Mouse (Mus musculus): ENCODE data around the gene Ybey. TPM values are rescaled to one million over a fixed set of nuclear protein-coding genes. Genes with fewer than 3 reads are reported as not detected.

Gene Ybey
- total and polyA plus RNA-seq, 2 experiments from 2014 or later = 4.6 to 6.9 TPM

DNA sequence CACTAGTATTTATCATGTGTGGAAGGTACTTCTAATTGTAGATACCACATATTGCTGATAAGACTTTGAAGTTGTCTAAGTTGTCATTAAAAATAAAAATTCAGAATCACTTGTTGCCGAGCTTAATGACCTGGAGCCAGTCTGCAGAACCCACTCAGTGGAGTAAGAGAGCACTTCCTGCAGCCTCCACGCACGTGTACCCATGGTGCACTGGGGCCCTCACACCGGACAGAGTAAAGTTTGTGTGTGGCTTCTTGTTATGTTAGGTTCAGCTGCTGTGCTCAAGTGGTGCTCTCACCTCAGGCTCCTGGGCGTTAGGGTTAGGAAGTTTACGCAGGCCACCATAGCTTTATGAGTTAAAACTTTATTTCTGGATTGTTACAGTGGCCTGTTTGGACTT lies 26.6 kb upstream of the Ybey start:
- ATAC-seq (no peak), DNase-seq (no peak)
- Histone ChIP-seq H3K27me3 (ENCODE audit: insufficient read depth, low read length) (no peaks in the 10 kb centered on the region), H3K9me3 (ENCODE audit: low read length) (no peaks in the 10 kb centered on the region), H3K4me2 (ENCODE audit: low read depth) (no peak overlapping the region), H3K4me3 (ENCODE audit: low read depth, low read length) (no peak overlapping the region), H3K4me1 (ENCODE audit: insufficient read depth) (no peaks in the 10 kb centered on the region), H3K27ac (ENCODE audit: low read depth, low read length) (no peak overlapping the region), H3K9ac (no peak overlapping the region), H3K36me3 (ENCODE audit: insufficient read depth) (peaks cover 84% of the 10 kb centered on the region)
- 93% methylated on average over 6 of the region's 6 CpGs for WGBS
- TF ChIP-seq CTCF (IDR thresholded peaks at IDR 0.05; ENCODE audit: low read depth) = no peak

DNA sequence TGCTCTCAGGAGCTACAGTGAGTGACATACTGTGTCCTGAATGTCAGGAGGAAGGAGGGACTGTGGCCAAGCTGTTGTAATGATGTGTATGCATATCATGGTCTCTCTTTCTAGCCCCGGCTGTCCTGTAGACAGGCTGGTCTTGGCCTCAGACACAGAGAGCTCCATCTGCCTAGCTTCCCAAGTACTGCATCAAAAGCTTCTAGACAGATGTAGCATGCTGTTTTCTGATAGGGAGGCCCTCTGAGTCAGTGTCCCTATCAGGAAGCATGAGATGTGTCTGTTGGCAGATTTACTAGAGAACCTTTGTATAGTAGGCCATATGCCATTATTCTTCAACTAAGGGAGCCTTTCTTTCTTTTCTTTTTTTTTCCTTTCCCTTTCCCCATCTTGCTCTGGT lies 24.6 kb upstream of the Ybey start:
- ATAC-seq (no peak), DNase-seq (no peak)
- Histone ChIP-seq H3K4me3 (ENCODE audit: low read depth, low read length) (no peak overlapping the region), H3K9ac (no peak overlapping the region), H3K4me1 (ENCODE audit: insufficient read depth) (no peaks in the 10 kb centered on the region), H3K36me3 (ENCODE audit: insufficient read depth) (peaks cover 88% of the 10 kb centered on the region), H3K9me3 (ENCODE audit: low read length) (no peaks in the 10 kb centered on the region), H3K4me2 (ENCODE audit: low read depth) (no peak overlapping the region), H3K27ac (ENCODE audit: low read depth, low read length) (no peak overlapping the region), H3K27me3 (ENCODE audit: insufficient read depth, low read length) (no peaks in the 10 kb centered on the region)
- 91% methylated on average over 1 of the region's 1 CpGs for WGBS
- no peak for TF ChIP-seq CTCF (IDR thresholded peaks at IDR 0.05; ENCODE audit: low read depth)

DNA sequence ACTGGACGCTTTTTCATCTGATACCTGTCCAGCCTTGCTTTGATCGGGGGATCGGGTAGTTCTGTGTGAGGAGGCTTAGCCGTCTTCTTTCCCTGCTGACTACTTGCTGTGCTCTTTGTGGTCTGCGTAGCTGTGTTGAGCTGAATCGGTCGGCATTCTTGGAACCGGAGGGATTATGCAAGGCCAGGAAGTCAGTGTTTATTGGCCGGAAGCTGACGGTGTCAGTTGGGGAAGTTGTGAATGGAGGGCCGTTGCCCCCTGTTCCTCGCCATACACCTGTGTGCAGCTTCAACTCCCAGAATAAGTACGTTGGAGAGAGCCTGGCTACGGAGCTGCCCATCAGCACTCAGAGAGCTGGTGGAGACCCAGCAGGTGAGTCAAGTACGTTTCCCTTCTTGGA lies 20.3 kb upstream of the Ybey start:
- Histone ChIP-seq H3K27me3 (ENCODE audit: insufficient read depth, low read length) (no peaks in the 10 kb centered on the region), H3K27ac (ENCODE audit: low read depth, low read length) (no peak overlapping the region), H3K4me3 (ENCODE audit: low read depth, low read length) (no peak overlapping the region), H3K36me3 (ENCODE audit: insufficient read depth) (peaks cover 93% of the 10 kb centered on the region), H3K4me2 (ENCODE audit: low read depth) (no peak overlapping the region), H3K4me1 (ENCODE audit: insufficient read depth) (no peaks in the 10 kb centered on the region), H3K9ac (no peak overlapping the region), H3K9me3 (ENCODE audit: low read length) (no peaks in the 10 kb centered on the region)
- ATAC-seq (no peak), DNase-seq (no peak)
- WGBS = 93% methylated on average over 15 of the region's 15 CpGs
- no peak for TF ChIP-seq CTCF (IDR thresholded peaks at IDR 0.05; ENCODE audit: low read depth)

DNA sequence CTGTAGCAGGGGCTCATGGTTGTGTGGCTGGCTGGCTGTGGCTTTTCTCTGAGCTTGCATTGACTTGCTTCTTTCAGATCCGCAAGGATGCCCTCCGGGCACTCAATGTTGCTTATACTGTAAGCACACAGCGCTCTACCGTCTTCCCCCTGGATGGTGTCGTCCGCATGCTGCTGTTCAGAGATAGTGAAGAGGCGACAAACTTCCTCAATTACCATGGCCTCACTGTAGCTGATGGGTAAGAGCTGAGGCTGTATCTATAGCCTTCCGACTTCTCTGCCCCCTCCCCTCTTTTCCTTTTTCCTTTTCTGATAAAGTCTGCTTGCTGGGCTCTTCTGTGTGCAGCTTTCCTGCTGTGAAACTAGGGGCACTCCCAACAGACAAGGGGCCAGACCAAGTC lies 19.4 kb upstream of the Ybey start:
- Histone ChIP-seq H3K4me1 (ENCODE audit: insufficient read depth) (no peaks in the 10 kb centered on the region), H3K9ac (no peak overlapping the region), H3K4me2 (ENCODE audit: low read depth) (no peak overlapping the region), H3K27ac (ENCODE audit: low read depth, low read length) (no peak overlapping the region), H3K27me3 (ENCODE audit: insufficient read depth, low read length) (no peaks in the 10 kb centered on the region), H3K9me3 (ENCODE audit: low read length) (no peaks in the 10 kb centered on the region), H3K4me3 (ENCODE audit: low read depth, low read length) (no peak overlapping the region), H3K36me3 (ENCODE audit: insufficient read depth) (peaks cover 93% of the 10 kb centered on the region)
- 98% methylated on average over 8 of the region's 8 CpGs for WGBS
- DNase-seq = no peak
- no peak for TF ChIP-seq CTCF (IDR thresholded peaks at IDR 0.05; ENCODE audit: low read depth)
- ATAC-seq = no peak

DNA sequence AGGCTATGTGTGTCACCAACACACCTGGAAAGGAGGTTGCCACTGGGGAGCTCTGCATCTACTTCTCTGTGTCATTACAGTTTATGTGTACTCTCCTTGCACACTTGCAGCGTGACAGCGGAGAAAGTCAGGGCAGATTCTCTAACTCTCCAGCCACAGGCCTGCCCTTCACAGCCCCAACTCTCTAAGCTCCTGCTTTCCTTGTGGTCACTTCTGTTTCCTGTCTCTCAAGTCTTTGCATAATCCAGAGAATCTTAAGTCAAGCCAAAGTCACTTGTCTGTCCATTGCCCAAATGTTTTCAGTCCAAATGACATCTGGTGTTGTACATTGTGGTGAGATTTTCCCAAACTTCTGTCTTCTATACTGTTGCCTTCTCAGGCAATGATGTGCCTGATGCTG lies 17.4 kb upstream of the Ybey start:
- DNase-seq (no peak), ATAC-seq (no peak)
- peaks cover 95% of the 10 kb centered on the region for H3K36me3 ChIP-seq (ENCODE audit: insufficient read depth)
- WGBS = 93% methylated on average over 2 of the region's 2 CpGs
- no peaks in the 10 kb centered on the region for H3K27me3 ChIP-seq (ENCODE audit: insufficient read depth, low read length)
- no peak overlapping the region for H3K9ac ChIP-seq
- H3K9me3 ChIP-seq (ENCODE audit: low read length) = no peaks in the 10 kb centered on the region
- no peak overlapping the region for H3K4me2 ChIP-seq (ENCODE audit: low read depth)
- no peak overlapping the region for H3K4me3 ChIP-seq (ENCODE audit: low read depth, low read length)
- TF ChIP-seq CTCF (IDR thresholded peaks at IDR 0.05; ENCODE audit: low read depth) = no peak
- H3K4me1 ChIP-seq (ENCODE audit: insufficient read depth) = no peaks in the 10 kb centered on the region
- no peak overlapping the region for H3K27ac ChIP-seq (ENCODE audit: low read depth, low read length)

DNA sequence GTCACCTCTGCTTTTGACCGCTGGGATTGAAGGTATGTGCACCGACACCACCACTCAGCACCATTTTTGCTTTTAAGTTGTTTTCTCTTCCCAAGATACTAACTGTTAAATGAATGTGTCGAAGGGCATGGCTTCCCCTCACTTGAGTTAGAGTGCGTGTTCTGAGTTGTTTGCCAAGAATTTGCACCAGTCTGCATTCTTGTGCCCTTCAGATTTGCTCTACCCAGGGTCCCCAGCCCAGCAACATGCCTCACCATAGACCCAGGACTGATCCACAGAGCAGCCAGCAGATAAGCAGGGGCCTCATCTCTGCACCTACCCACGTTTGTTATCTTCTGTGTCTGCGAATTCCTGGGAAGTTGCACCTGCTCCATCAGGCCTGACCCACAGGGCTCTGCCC lies 12.6 kb upstream of the Ybey start:
- H3K36me3 ChIP-seq (ENCODE audit: insufficient read depth) = peaks cover 88% of the 10 kb centered on the region
- no peak for TF ChIP-seq CTCF (IDR thresholded peaks at IDR 0.05; ENCODE audit: low read depth)

DNA sequence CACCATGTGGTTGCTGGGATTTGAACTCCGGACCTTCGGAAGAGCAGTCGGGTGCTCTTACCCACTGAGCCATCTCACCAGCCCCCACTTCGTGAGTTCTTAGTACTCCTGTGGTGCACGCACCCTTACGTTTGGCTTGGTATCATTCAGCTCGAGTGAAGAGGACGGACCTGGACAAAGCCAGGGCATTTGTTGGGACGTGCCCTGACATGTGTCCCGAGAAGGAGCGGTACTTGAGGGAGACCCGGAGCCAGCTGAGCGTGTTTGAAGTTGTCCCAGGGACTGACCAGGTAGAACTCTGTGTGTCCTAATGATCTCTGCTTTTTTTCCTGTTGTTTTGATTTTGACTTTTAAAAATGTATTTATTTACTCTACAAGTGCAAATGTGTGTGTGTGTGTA lies 11.9 kb upstream of the Ybey start:
- DNase-seq = no peak
- H3K36me3 ChIP-seq (ENCODE audit: insufficient read depth) = peaks cover 87% of the 10 kb centered on the region

More for the DNA sequence above, 12.6 kb upstream of the Ybey start:
- H3K4me1 ChIP-seq (ENCODE audit: insufficient read depth) = no peaks in the 10 kb centered on the region
- no peak overlapping the region for H3K27ac ChIP-seq (ENCODE audit: low read depth, low read length)
- H3K9ac ChIP-seq = no peak overlapping the region
- H3K9me3 ChIP-seq (ENCODE audit: low read length) = no peaks in the 10 kb centered on the region
- H3K27me3 ChIP-seq (ENCODE audit: insufficient read depth, low read length) = no peaks in the 10 kb centered on the region
- DNase-seq (no peak), ATAC-seq (no peak)
- H3K4me2 ChIP-seq (ENCODE audit: low read depth) = no peak overlapping the region
- 94% methylated on average over 6 of the region's 6 CpGs for WGBS
- H3K4me3 ChIP-seq (ENCODE audit: low read depth, low read length) = no peak overlapping the region

DNA sequence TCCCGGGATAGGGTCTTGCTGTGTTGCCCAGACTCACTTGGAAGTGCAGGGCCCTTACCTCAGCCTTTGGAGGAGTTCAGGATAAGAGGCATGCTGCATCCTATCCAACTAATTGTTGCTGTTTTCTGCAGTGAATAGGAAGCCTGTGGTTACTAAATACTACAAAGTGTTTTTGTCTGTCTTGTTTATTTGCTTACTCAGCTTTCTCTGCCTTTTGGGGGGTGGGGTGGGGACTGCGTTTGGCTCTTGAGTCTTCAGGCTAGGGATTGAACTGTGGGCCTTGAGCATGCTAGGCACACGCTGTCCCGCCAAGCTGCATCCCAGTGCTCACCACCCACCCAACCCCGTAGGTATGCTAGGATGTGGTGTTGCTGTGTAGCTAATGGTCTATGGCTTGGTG lies 4.8 kb upstream of the Ybey start:
- Histone ChIP-seq H3K27me3 (ENCODE audit: insufficient read depth, low read length) (no peaks in the 10 kb centered on the region), H3K9ac (no peak overlapping the region), H3K4me1 (ENCODE audit: insufficient read depth) (0 out of 2 replicates have a peak, but pooled peaks cover 4% of the 10 kb centered on the region), H3K27ac (ENCODE audit: low read depth, low read length) (no peak overlapping the region), H3K4me3 (ENCODE audit: low read depth, low read length) (no peak overlapping the region), H3K4me2 (ENCODE audit: low read depth) (no peak overlapping the region), H3K36me3 (ENCODE audit: insufficient read depth) (peaks cover 62% of the 10 kb centered on the region), H3K9me3 (ENCODE audit: low read length) (no peaks in the 10 kb centered on the region)
- ATAC-seq (no peak), DNase-seq (no peak)
- TF ChIP-seq CTCF (IDR thresholded peaks at IDR 0.05; ENCODE audit: low read depth) = no peak
- 90% methylated on average over 5 of the region's 5 CpGs for WGBS

More for the DNA sequence above, 11.9 kb upstream of the Ybey start:
- TF ChIP-seq CTCF (IDR thresholded peaks at IDR 0.05; ENCODE audit: low read depth) = no peak
- Histone ChIP-seq H3K4me3 (ENCODE audit: low read depth, low read length) (no peak overlapping the region), H3K4me2 (ENCODE audit: low read depth) (no peak overlapping the region), H3K9me3 (ENCODE audit: low read length) (no peaks in the 10 kb centered on the region), H3K27me3 (ENCODE audit: insufficient read depth, low read length) (no peaks in the 10 kb centered on the region), H3K27ac (ENCODE audit: low read depth, low read length) (no peak overlapping the region), H3K9ac (no peak overlapping the region), H3K4me1 (ENCODE audit: insufficient read depth) (no peaks in the 10 kb centered on the region)
- ATAC-seq = no peak
- 95% methylated on average over 13 of the region's 13 CpGs for WGBS

Measured in forebrain, postnatal 0 days (tissue).